Mouse (Mus musculus) T-helper 17 cell (primary cell): ENCODE measurements around the gene Ldlrad2.

ENCODE experiments used
- in situ Hi-C, 2 experiments: fragments of 300-600 bp; cut with MboI, MseI; formaldehyde crosslinking; loops; 1 replicate in 1 of 2; 2 replicates in 1 of 2; pipeline ENCODE4 v1.15.1; 2025; ENCODE audit warnings: high pct_unique_total_duplicates in 2 of 2

Gene Ldlrad2

GRCm38 (mm10) chr4:137553466-137553865, 20.9 kb downstream of the Ldlrad2 start:
- in situ Hi-C loops: loop anchor here in 1 of 2 experiments (10.0 kb wide), 1 partner anchor 981 kb away; no protein-coding TSS in a partner anchor

GRCm38 (mm10) chr4:137546003-137546525, 28.3 kb downstream of the Ldlrad2 start:
- in situ Hi-C loops: loop anchor here in 1 of 2 experiments (5.0 kb wide), 1 partner anchor 109 kb away; no protein-coding TSS in a partner anchor

GRCm38 (mm10) chr4:137545568-137545967, 28.8 kb downstream of the Ldlrad2 start:
- in situ Hi-C loops: loop anchor here in 1 of 2 experiments (5.0 kb wide), 1 partner anchor 108 kb away; no protein-coding TSS in a partner anchor

GRCm38 (mm10) chr4:137542968-137543367, 31.4 kb downstream of the Ldlrad2 start:
- in situ Hi-C loops: loop anchor here in 1 of 2 experiments (5.0 kb wide), 1 partner anchor 86 kb away; no protein-coding TSS in a partner anchor

GRCm38 (mm10) chr4:137540356-137540755, 34.0 kb downstream of the Ldlrad2 start:
- in situ Hi-C loops: loop anchor here in 1 of 2 experiments (5.0 kb wide), 1 partner anchor 83 kb away; no protein-coding TSS in a partner anchor

- in situ Hi-C loops: no loop called here
Measured at GRCm38 (mm10) chr4:137527872-137528271, 46.5 kb downstream of the Ldlrad2 start.

- in situ Hi-C loops: no loop called here
Measured at GRCm38 (mm10) chr4:137527368-137527767, 47.0 kb downstream of the Ldlrad2 start.

- in situ Hi-C loops: no loop called here
Measured at GRCm38 (mm10) chr4:137525426-137525825, 48.9 kb downstream of the Ldlrad2 start.
